In genomic region chr5:35387834-35388490, GRCm38 (mm10) we compare ENCODE assay signal across 10 mouse cellular contexts. TPM values are rescaled to one million over a fixed set of nuclear protein-coding genes. Genes with fewer than 3 reads are reported as not detected.
DNase-seq lines count a peak whose midpoint lies in the region; ATAC-seq and TF ChIP-seq lines count a peak whose summit lies in the region.
"Had no signal": no experiment of that assay in that cellular context is flagged by ENCODE, and none has a peak within 500 bp of the region (broad histone marks: within the 10 kb centered on the region; RNA-seq: fewer than 3 reads in every experiment).

No protein-coding gene starts in this region.

- no peaks in the 10 kb centered on the region for H3K36me3 ChIP-seq in heart, embryonic 15.5 days
- H3K36me3 ChIP-seq in embryonic facial prominence, embryonic 14.5 days (ENCODE audit: control insufficient read depth, insufficient read depth, low read length): no peaks in the 10 kb centered on the region
- H3K36me3 ChIP-seq in intestine, postnatal 0 days (ENCODE audit: control insufficient read depth, insufficient read depth): no peaks in the 10 kb centered on the region

- DNase-seq in heart, postnatal 10 days: no peak
- DNase-seq in embryonic facial prominence, embryonic 14.5 days (ENCODE audit: low spot score): no peak
- peak; percentile 51 for DNase-seq in neural tube, embryonic 10.5 days (ENCODE audit: extremely low spot score, low spot score)
- DNase-seq in frontal cortex, postnatal 36 days (ENCODE audit: low spot score in 2 of 2): no peak
- DNase-seq in cerebellum, adult 18-20 months: no peak
- DNase-seq in urinary bladder, adult 18-20 months (ENCODE audit: low spot score in 2 of 2): no peak

- peaks cover 26% of the 10 kb centered on the region for H3K4me1 ChIP-seq in heart, embryonic 15.5 days (replicated peaks)
- peaks cover 6% of the 10 kb centered on the region; the same call in 1 of the 2 replicates for H3K4me1 ChIP-seq in embryonic facial prominence, embryonic 14.5 days (ENCODE audit: control insufficient read depth, insufficient read depth, low read length)
- no peaks in the 10 kb centered on the region for H3K4me1 ChIP-seq in intestine, postnatal 0 days (replicated peaks; ENCODE audit: control insufficient read depth, insufficient read depth, low read length)

- H3K9me3 ChIP-seq in heart, embryonic 15.5 days (replicated peaks): no peaks in the 10 kb centered on the region
- 0 out of 2 replicates have a peak, but pooled peaks cover 4% of the 10 kb centered on the region for H3K9me3 ChIP-seq in embryonic facial prominence, embryonic 14.5 days (ENCODE audit: control insufficient read depth, low read length)
- no peaks in the 10 kb centered on the region for H3K9me3 ChIP-seq in intestine, postnatal 0 days (ENCODE audit: control insufficient read depth)

- no peak for TF ChIP-seq CTCF in intestine, postnatal 0 days (IDR thresholded peaks at IDR 0.05; ENCODE audit: low read depth)

- ATAC-seq in heart, embryonic 15.5 days (replicated peaks; ENCODE audit: insufficient number of reproducible peaks, insufficient read depth, low FRiP score, low read depth): no peak
- no peak for ATAC-seq in embryonic facial prominence, embryonic 14.5 days (ENCODE audit: low read depth)
- no peak for ATAC-seq in intestine, postnatal 0 days
- ATAC-seq: CD4-positive, CD25-positive, alpha-beta regulatory T cell, adult 4 months had no signal

- H3K4me3 ChIP-seq in heart, embryonic 15.5 days: peak overlapping the region; percentile 50
- H3K4me3 ChIP-seq in embryonic facial prominence, embryonic 14.5 days (ENCODE audit: low read depth, low read length): peak overlapping the region; percentile 56
- H3K4me3 ChIP-seq in intestine, postnatal 0 days (ENCODE audit: low read depth, low read length): peak overlapping the region; percentile 40
- H3K4me3 ChIP-seq: erythroblast, embryonic 14.5 days had no signal

- H3K9ac ChIP-seq in heart, embryonic 15.5 days: no peak overlapping the region
- no peak overlapping the region for H3K9ac ChIP-seq in embryonic facial prominence, embryonic 14.5 days (ENCODE audit: low read depth, low read length)
- no peak overlapping the region for H3K9ac ChIP-seq in intestine, postnatal 0 days (ENCODE audit: low read depth, low read length)

- H3K27me3 ChIP-seq in heart, embryonic 15.5 days: peaks cover 100% of the 10 kb centered on the region
- H3K27me3 ChIP-seq in embryonic facial prominence, embryonic 14.5 days (replicated peaks; ENCODE audit: control insufficient read depth, insufficient read depth, low read length): peaks cover 100% of the 10 kb centered on the region
- peaks cover 96% of the 10 kb centered on the region for H3K27me3 ChIP-seq in intestine, postnatal 0 days (replicated peaks; ENCODE audit: control insufficient read depth, insufficient read depth, low read length)

- peak overlapping the region; percentile 72 for H3K4me2 ChIP-seq in heart, embryonic 15.5 days
- peak overlapping the region; percentile 74 for H3K4me2 ChIP-seq in embryonic facial prominence, embryonic 14.5 days (ENCODE audit: low read depth, low read length)
- H3K4me2 ChIP-seq in intestine, postnatal 0 days (replicated peaks; ENCODE audit: low read depth): peak overlapping the region; percentile 59

- intact Hi-C loops in heart, postnatal 10 days (cut with DNase I): no loop called here

- WGBS in heart, embryonic 15.5 days: 3% methylated on average over 38 of the region's 38 CpGs
- 1% methylated on average over 38 of the region's 38 CpGs for WGBS in embryonic facial prominence, embryonic 14.5 days
- 2% methylated on average over 38 of the region's 38 CpGs for WGBS in intestine, postnatal 0 days

- no peak overlapping the region for H3K27ac ChIP-seq in heart, embryonic 15.5 days
- no peak overlapping the region for H3K27ac ChIP-seq in embryonic facial prominence, embryonic 14.5 days (replicated peaks; ENCODE audit: low read depth, low read length)
- no peak overlapping the region for H3K27ac ChIP-seq in intestine, postnatal 0 days (ENCODE audit: low read depth, low read length)

RNA-seq across cellular contexts. Expression of gene Hmx1, which starts 0.9 kb away (rescaled TPM):
- polyA plus RNA-seq in heart, embryonic 15.5 days (2015; fragmentation: Nextera tagmentation; extraction: Ambion mirVana): 0.90 TPM in 1 of 2 replicates, not detected in the other
- not detected for total RNA-seq in heart, postnatal 10 days (2021)
- 3.4 and 3.6 TPM in 2 replicates for polyA plus RNA-seq in embryonic facial prominence, embryonic 14.5 days (2014; fragmentation: Nextera tagmentation; extraction: Ambion mirVana)
- not detected in 2 replicates for polyA plus RNA-seq in intestine, postnatal 0 days (2015; fragmentation: Nextera tagmentation; extraction: Ambion mirVana)
- polyA plus RNA-seq: CD4-positive, CD25-positive, alpha-beta regulatory T cell, adult 4 months; erythroblast, embryonic 14.5 days had no signal
